23 mouse cellular contexts compared by ENCODE assay signal in the genomic region with DNA sequence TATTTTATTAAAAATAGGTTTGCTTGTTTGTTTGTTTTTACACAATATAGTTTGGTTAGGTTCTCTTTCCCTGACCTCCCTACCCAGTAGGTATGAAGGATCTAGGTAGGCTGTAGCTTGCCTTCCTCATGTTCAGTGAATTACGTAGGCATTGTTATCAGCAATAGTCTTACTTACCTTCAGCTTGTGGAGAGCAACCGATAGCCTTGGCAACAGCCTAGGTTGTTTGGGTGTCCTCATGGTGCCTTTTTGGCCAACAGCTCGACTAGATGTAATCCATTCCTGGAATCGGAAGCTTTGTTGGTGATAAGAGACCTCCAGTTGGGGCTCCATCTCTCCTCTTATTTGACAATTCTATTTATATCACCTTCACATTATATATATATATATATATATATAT. TPM values are rescaled to one million over a fixed set of nuclear protein-coding genes. Genes with fewer than 3 reads are reported as not detected.
DNase-seq lines count a peak whose midpoint lies in the region; ATAC-seq lines count a peak whose summit lies in the region.
"Had no signal": no experiment of that assay in that cellular context is flagged by ENCODE, and none has a peak within 500 bp of the region (broad histone marks: within the 10 kb centered on the region; RNA-seq: fewer than 3 reads in every experiment).

No protein-coding gene starts in this region.

- no peaks in the 10 kb centered on the region for H3K27me3 ChIP-seq in heart, embryonic 12.5 days (replicated peaks)
- H3K27me3 ChIP-seq in midbrain, embryonic 11.5 days (ENCODE audit: control insufficient read depth, insufficient read depth, low read length) = no peaks in the 10 kb centered on the region
- no peaks in the 10 kb centered on the region for H3K27me3 ChIP-seq in midbrain, embryonic 15.5 days (replicated peaks)
- H3K27me3 ChIP-seq: forebrain, embryonic 13.5 days; heart, embryonic 15.5 days; Patski had no signal

- H3K27ac ChIP-seq in heart, embryonic 12.5 days (ENCODE audit: poor library complexity, severe bottlenecking) = no peak overlapping the region
- H3K27ac ChIP-seq in midbrain, embryonic 11.5 days (ENCODE audit: low read depth, low read length) = no peak overlapping the region
- H3K27ac ChIP-seq in midbrain, embryonic 15.5 days = no peak overlapping the region
- H3K27ac ChIP-seq: forebrain, embryonic 10.5 days; forebrain, embryonic 13.5 days; heart, embryonic 15.5 days; hindbrain, embryonic 14.5 days; hindbrain, postnatal 0 days had no signal

- H3K9me3 ChIP-seq in heart, embryonic 12.5 days (replicated peaks) = no peaks in the 10 kb centered on the region
- H3K9me3 ChIP-seq in midbrain, embryonic 11.5 days (ENCODE audit: control insufficient read depth, low read length) = no peaks in the 10 kb centered on the region
- no peaks in the 10 kb centered on the region for H3K9me3 ChIP-seq in midbrain, embryonic 15.5 days
- H3K9me3 ChIP-seq: forebrain, embryonic 10.5 days; forebrain, embryonic 13.5 days; heart, embryonic 15.5 days had no signal

- no peak overlapping the region for H3K9ac ChIP-seq in heart, embryonic 12.5 days
- no peak overlapping the region for H3K9ac ChIP-seq in midbrain, embryonic 11.5 days (ENCODE audit: low read length)
- H3K9ac ChIP-seq in midbrain, embryonic 15.5 days = no peak overlapping the region
- H3K9ac ChIP-seq: forebrain, embryonic 13.5 days; heart, embryonic 15.5 days; hindbrain, embryonic 14.5 days had no signal

- no peaks in the 10 kb centered on the region for H3K36me3 ChIP-seq in heart, embryonic 12.5 days
- no peaks in the 10 kb centered on the region for H3K36me3 ChIP-seq in midbrain, embryonic 11.5 days (ENCODE audit: control insufficient read depth, insufficient read depth, low read length)
- H3K36me3 ChIP-seq in midbrain, embryonic 15.5 days (replicated peaks) = no peaks in the 10 kb centered on the region
- H3K36me3 ChIP-seq: forebrain, embryonic 10.5 days; heart, embryonic 15.5 days had no signal

- WGBS in heart, embryonic 12.5 days = 84% methylated on average over 4 of the region's 4 CpGs
- WGBS in midbrain, embryonic 11.5 days = 93% methylated on average over 4 of the region's 4 CpGs
- WGBS in midbrain, embryonic 15.5 days = 95% methylated on average over 4 of the region's 4 CpGs

- H3K4me1 ChIP-seq in heart, embryonic 12.5 days (replicated peaks) = peaks cover 21% of the 10 kb centered on the region
- H3K4me1 ChIP-seq in midbrain, embryonic 11.5 days (ENCODE audit: control insufficient read depth, insufficient read depth, low read length) = no peaks in the 10 kb centered on the region
- H3K4me1 ChIP-seq in midbrain, embryonic 15.5 days = no peaks in the 10 kb centered on the region

- peak; percentile 5 for DNase-seq in heart, adult 11 months
- peak; percentile 64 for DNase-seq in midbrain, embryonic 11.5 days (ENCODE audit: low spot score, missing footprints)
- no peak for DNase-seq in ovary, postnatal 10 days (ENCODE audit: low spot score)
- DNase-seq: adrenal gland, postnatal 10 days; adrenal gland, postnatal 36 days; cerebellum, adult 18-20 months; cerebellum, adult 9-10 months; cerebellum, postnatal 14 days; gastrocnemius, postnatal 10 days; gastrocnemius, postnatal 36 days; heart, postnatal 10 days; heart, postnatal 36 days had no signal

- no peak overlapping the region for H3K4me2 ChIP-seq in heart, embryonic 12.5 days
- H3K4me2 ChIP-seq in midbrain, embryonic 11.5 days = no peak overlapping the region
- no peak overlapping the region for H3K4me2 ChIP-seq in midbrain, embryonic 15.5 days
- H3K4me2 ChIP-seq: forebrain, embryonic 13.5 days; heart, embryonic 11.5 days; heart, embryonic 15.5 days; hindbrain, embryonic 14.5 days had no signal

- no peak for ATAC-seq in heart, embryonic 12.5 days (ENCODE audit: insufficient number of reproducible peaks, low FRiP score)
- no peak for ATAC-seq in midbrain, embryonic 11.5 days (ENCODE audit: low FRiP score)
- ATAC-seq in midbrain, embryonic 15.5 days (replicated peaks) = no peak
- 0 out of 2 replicates have a peak, but pooled peaks have one; percentile 30 for ATAC-seq in megakaryocyte-erythroid progenitor cell, adult 5-6 weeks (replicated peaks; ENCODE audit: low FRiP score, low TSS enrichment, poor library complexity, severe bottlenecking)
- ATAC-seq: forebrain, embryonic 13.5 days; forebrain, embryonic 16.5 days; hindbrain, postnatal 0 days; Patski had no signal

- H3K4me3 ChIP-seq in heart, embryonic 12.5 days = no peak overlapping the region
- H3K4me3 ChIP-seq in midbrain, embryonic 11.5 days (ENCODE audit: low read depth, low read length) = no peak overlapping the region
- no peak overlapping the region for H3K4me3 ChIP-seq in midbrain, embryonic 15.5 days
- H3K4me3 ChIP-seq: forebrain, embryonic 10.5 days; forebrain, embryonic 13.5 days; heart, embryonic 15.5 days had no signal

RNA-seq across cellular contexts. Expression of a gene that starts 24.3 kb away (rescaled TPM):
- polyA plus RNA-seq in heart, embryonic 12.5 days (2016; fragmentation: Nextera tagmentation; extraction: Ambion mirVana) = 182 and 186 TPM in 2 replicates
- 243 and 247 TPM in 2 replicates for polyA plus RNA-seq in midbrain, embryonic 11.5 days (2014; fragmentation: Nextera tagmentation; extraction: Ambion mirVana)
- polyA plus RNA-seq in midbrain, embryonic 15.5 days (2015; fragmentation: Nextera tagmentation; extraction: Ambion mirVana) = 140 and 157 TPM in 2 replicates
- 458 and 509 TPM in 2 replicates for total RNA-seq in megakaryocyte-erythroid progenitor cell, adult 5-6 weeks (2014; fragmentation: Nextera tagmentation)
- 577 and 616 TPM in 2 replicates for total RNA-seq in megakaryocyte-erythroid progenitor cell, adult 5-6 weeks (2017)
